Mouse (Mus musculus) liver, embryonic 12.5 days (tissue): ENCODE data around the gene Lst1. TPM values are rescaled to one million over a fixed set of nuclear protein-coding genes. Genes with fewer than 3 reads are reported as not detected.

Experiments
- ATAC-seq: fragments of 200-750 bp; cut with Nextera tagmentation; 2 replicates; pipeline ENCODE4 v1.8.0; 2017; ENCODE audit warnings: moderate number of reproducible peaks, mild to moderate bottlenecking, moderate library complexity
- H3K27ac ChIP-seq: fragments of 300-500 bp; sonication (generic); 2 replicates; pipeline ENCODE4 v1.5.1; 2016; ENCODE audit warnings: mild to moderate bottlenecking
- H3K27me3 ChIP-seq: fragments of 300-500 bp; sonication (generic); replicated peaks from 2 replicates; pipeline ENCODE4 v1.6.1; 2016; ENCODE audit warnings: mild to moderate bottlenecking, moderate library complexity
- H3K36me3 ChIP-seq: fragments of 300-500 bp; sonication (generic); 2 replicates; pipeline ENCODE4 v1.6.1; 2016; ENCODE audit warnings: mild to moderate bottlenecking, moderate library complexity
- H3K4me1 ChIP-seq: fragments of 300-500 bp; sonication (generic); 2 replicates; pipeline ENCODE4 v1.6.1; 2016
- H3K4me2 ChIP-seq: fragments of 300-500 bp; sonication (generic); 2 replicates; pipeline ENCODE4 v1.6.1; 2016; ENCODE audit warnings: mild to moderate bottlenecking, moderate library complexity
- H3K4me3 ChIP-seq: fragments of 300-500 bp; sonication (generic); 2 replicates; pipeline ENCODE4 v1.5.1; 2016; ENCODE audit warnings: mild to moderate bottlenecking, moderate library complexity
- H3K9ac ChIP-seq: fragments of 300-500 bp; sonication (generic); 2 replicates; pipeline ENCODE4 v1.6.1; 2016; ENCODE audit warnings: mild to moderate bottlenecking, moderate library complexity
- H3K9me3 ChIP-seq: fragments of 300-500 bp; sonication (generic); replicated peaks from 2 replicates; pipeline ENCODE4 v1.6.1; 2016; ENCODE audit warnings: mild to moderate bottlenecking, moderate library complexity
- WGBS: fragments of 180-500 bp; shearing (Covaris S2); methylation state at CpG from one replicate; pipeline ENCODE4 v1.1.7; 2016; ENCODE audit not compliant: insufficient replicate concordance; 5-methylcytosine and 5-hydroxymethylcytosine counted together
- polyA plus RNA-seq: library from polyadenylated mRNA; unstranded; fragments of >200 nt; fragmentation: Nextera tagmentation; extraction: Ambion mirVana; gene quantifications from 2 replicates; pipeline ENCODE4 v1.2.1, GENCODE M21; 2016

The Lst1 gene
- polyA plus RNA-seq, 1 experiment from 2014 or later = 23.7 TPM

DNA sequence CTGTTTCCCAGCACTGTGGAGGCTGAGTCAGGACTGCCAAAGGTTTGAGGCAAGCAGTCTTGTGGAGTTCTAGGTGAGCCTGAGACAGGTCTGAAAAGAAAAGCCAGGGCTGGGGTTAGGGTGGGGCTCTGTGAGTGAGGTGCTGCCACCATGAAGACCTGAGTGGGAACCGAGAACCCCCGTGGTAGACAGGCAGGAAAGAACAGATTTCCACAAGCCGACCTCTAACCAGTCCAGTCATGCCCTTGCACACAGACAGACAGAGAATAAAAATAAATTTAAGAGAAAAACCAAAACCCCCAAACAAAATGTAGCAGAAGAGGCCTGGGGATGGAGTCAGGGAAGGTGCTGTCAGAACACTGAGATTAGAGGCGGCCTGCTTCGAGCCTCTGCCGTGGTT, 12.9 kb downstream of the Lst1 start:
- Histone ChIP-seq H3K4me1 (peaks cover 4% of the 10 kb centered on the region; the same call in 1 of the 2 replicates), H3K9ac (no peak overlapping the region), H3K27ac (no peak overlapping the region), H3K27me3 (no peaks in the 10 kb centered on the region), H3K4me2 (no peak overlapping the region), H3K4me3 (no peak overlapping the region), H3K36me3 (no peaks in the 10 kb centered on the region), H3K9me3 (no peaks in the 10 kb centered on the region)
- ATAC-seq = no peak
- 67% methylated on average over 6 of the region's 6 CpGs for WGBS

GRCm38 (mm10) chr17:35174201-35174977, 13.8 kb downstream of the Lst1 start:
- no peak for ATAC-seq
- no peaks in the 10 kb centered on the region for H3K36me3 ChIP-seq
- no peak overlapping the region for H3K4me3 ChIP-seq
- no peak overlapping the region for H3K9ac ChIP-seq
- 53% methylated on average over 8 of the region's 8 CpGs for WGBS
- H3K27me3 ChIP-seq = no peaks in the 10 kb centered on the region
- H3K9me3 ChIP-seq = no peaks in the 10 kb centered on the region
- H3K27ac ChIP-seq = no peak overlapping the region
- H3K4me2 ChIP-seq = no peak overlapping the region
- H3K4me1 ChIP-seq = peaks cover 4% of the 10 kb centered on the region; the same call in 1 of the 2 replicates

DNA sequence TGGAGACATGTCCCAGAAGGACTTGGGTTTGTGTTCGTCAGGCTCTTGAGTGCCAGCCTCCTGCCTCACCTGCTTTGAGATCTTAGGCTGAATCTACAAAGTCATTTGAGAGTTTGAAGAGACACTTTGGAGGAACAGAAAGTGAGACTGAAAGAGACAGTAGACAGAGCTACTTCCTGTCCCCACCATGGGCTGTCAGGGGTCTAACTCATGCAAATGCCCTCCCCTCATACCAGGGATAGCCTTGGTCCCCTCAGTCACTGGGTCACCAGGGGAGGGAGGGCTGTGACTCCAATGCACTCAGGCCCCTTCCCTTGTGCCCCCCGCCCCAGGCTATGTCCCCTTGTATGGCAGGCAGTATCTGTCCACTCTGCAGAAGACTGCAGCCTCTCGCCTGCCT, 14.9 kb downstream of the Lst1 start:
- ATAC-seq = no peak
- peaks cover 4% of the 10 kb centered on the region; the same call in 1 of the 2 replicates for H3K4me1 ChIP-seq
- H3K9me3 ChIP-seq = no peaks in the 10 kb centered on the region
- H3K27ac ChIP-seq = no peak overlapping the region
- no peaks in the 10 kb centered on the region for H3K27me3 ChIP-seq
- H3K4me3 ChIP-seq = no peak overlapping the region
- no peak overlapping the region for H3K9ac ChIP-seq
- H3K4me2 ChIP-seq = no peak overlapping the region
- 52% methylated on average over 3 of the region's 3 CpGs for WGBS
- no peaks in the 10 kb centered on the region for H3K36me3 ChIP-seq

- Histone ChIP-seq H3K36me3 (no peaks in the 10 kb centered on the region), H3K4me2 (no peak overlapping the region), H3K27ac (no peak overlapping the region), H3K4me3 (no peak overlapping the region), H3K27me3 (no peaks in the 10 kb centered on the region), H3K9ac (no peak overlapping the region; the same call in 1 of the 2 replicates), H3K4me1 (peaks cover 4% of the 10 kb centered on the region; the same call in 1 of the 2 replicates), H3K9me3 (no peaks in the 10 kb centered on the region)
- 52% methylated on average over 11 of the region's 11 CpGs for WGBS
- no peak for ATAC-seq
These were observed 15.6 kb downstream of the Lst1 start for GRCm38 (mm10) chr17:35172445-35173234.

- H3K4me1 ChIP-seq = peaks cover 16% of the 10 kb centered on the region
- H3K27me3 ChIP-seq = no peaks in the 10 kb centered on the region
- ATAC-seq = no peak
- no peak overlapping the region for H3K4me3 ChIP-seq
- no peak overlapping the region for H3K4me2 ChIP-seq
- no peak overlapping the region for H3K9ac ChIP-seq
- no peaks in the 10 kb centered on the region for H3K9me3 ChIP-seq
- H3K36me3 ChIP-seq = no peaks in the 10 kb centered on the region
- H3K27ac ChIP-seq = no peak overlapping the region
- WGBS = 10% methylated on average over 4 of the region's 4 CpGs
These were observed 19.6 kb downstream of the Lst1 start for GRCm38 (mm10) chr17:35168541-35169207.

DNA sequence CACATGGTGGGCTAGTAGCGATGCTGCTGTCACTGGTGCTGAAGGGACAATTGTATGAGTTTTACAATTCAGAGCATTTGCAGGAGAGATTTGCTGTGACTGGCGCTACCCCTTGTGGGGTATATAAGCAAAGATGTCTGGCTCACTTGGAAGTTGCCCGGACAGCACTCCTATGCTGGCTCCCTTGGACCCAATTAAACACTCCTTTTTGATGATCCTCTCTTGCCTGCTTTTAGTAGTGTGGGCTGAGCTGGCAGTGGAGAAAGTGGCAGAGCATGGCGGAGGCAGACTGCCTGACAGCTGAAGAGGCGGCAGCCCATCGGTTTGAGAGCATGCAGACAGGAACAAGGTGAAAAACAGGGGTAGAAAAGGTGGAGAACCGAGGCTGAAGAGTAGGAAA, 20.4 kb downstream of the Lst1 start:
- Histone ChIP-seq H3K4me3 (no peak overlapping the region), H3K4me2 (no peak overlapping the region), H3K36me3 (peaks cover 1% of the 10 kb centered on the region), H3K27me3 (no peaks in the 10 kb centered on the region), H3K4me1 (peaks cover 21% of the 10 kb centered on the region), H3K9me3 (no peaks in the 10 kb centered on the region), H3K27ac (no peak overlapping the region), H3K9ac (no peak overlapping the region)
- 64% methylated on average over 7 of the region's 7 CpGs for WGBS
- no peak for ATAC-seq

- Histone ChIP-seq H3K27me3 (no peaks in the 10 kb centered on the region), H3K9me3 (no peaks in the 10 kb centered on the region), H3K27ac (peak overlapping the region; percentile 8; the same call in 1 of the 2 replicates), H3K4me2 (peak overlapping the region; percentile 78), H3K9ac (no peak overlapping the region; the same call in 1 of the 2 replicates), H3K36me3 (peaks cover 14% of the 10 kb centered on the region), H3K4me1 (peaks cover 34% of the 10 kb centered on the region), H3K4me3 (peak overlapping the region; percentile 96; the same call in 1 of the 2 replicates)
- ATAC-seq = no peak
- WGBS = 74% methylated on average over 8 of the region's 8 CpGs
These were observed 21.7 kb downstream of the Lst1 start for GRCm38 (mm10) chr17:35166352-35167035.

DNA sequence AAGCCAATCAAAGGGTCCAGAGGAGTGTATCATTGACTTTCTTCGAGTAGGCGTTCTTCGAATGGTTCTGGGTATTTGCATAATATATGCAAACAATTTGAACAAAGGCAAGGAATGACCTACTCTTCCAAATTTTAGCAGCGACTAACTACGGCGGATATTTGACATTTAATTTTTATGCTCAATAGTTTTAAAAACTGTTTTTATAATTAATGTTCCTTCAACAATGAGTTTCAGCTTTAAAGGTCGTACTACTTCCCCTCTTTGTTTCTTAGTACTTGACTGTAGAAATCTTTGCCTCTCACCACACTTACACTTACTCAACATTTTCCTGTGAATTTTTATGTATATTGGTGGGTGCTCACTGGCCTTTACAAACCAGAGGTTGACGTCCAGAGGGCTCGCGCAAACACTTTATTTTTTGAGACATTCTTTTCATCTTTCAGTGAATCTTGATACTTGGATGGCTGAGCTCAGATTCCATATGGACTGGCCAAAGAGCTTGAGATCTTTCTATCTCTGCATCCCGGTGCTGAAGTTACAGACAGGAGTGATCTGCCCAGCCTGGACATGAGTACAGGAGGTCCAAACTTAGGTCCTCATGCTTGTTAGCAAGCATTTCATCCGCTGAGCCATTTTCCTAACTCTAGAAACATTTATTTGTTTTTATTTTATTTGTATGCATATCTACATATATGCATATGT, 22.6 kb downstream of the Lst1 start:
- ATAC-seq = peak; percentile 80
- peaks cover 23% of the 10 kb centered on the region for H3K36me3 ChIP-seq
- peak overlapping the region; percentile 96 for H3K4me3 ChIP-seq
- H3K4me2 ChIP-seq = peak overlapping the region; percentile 78
- H3K9me3 ChIP-seq = no peaks in the 10 kb centered on the region
- peaks cover 39% of the 10 kb centered on the region for H3K4me1 ChIP-seq
- H3K27me3 ChIP-seq = no peaks in the 10 kb centered on the region
- 27% methylated on average over 12 of the region's 12 CpGs for WGBS
- peak overlapping the region; percentile 57 for H3K9ac ChIP-seq
- H3K27ac ChIP-seq = peak overlapping the region; percentile 95

DNA sequence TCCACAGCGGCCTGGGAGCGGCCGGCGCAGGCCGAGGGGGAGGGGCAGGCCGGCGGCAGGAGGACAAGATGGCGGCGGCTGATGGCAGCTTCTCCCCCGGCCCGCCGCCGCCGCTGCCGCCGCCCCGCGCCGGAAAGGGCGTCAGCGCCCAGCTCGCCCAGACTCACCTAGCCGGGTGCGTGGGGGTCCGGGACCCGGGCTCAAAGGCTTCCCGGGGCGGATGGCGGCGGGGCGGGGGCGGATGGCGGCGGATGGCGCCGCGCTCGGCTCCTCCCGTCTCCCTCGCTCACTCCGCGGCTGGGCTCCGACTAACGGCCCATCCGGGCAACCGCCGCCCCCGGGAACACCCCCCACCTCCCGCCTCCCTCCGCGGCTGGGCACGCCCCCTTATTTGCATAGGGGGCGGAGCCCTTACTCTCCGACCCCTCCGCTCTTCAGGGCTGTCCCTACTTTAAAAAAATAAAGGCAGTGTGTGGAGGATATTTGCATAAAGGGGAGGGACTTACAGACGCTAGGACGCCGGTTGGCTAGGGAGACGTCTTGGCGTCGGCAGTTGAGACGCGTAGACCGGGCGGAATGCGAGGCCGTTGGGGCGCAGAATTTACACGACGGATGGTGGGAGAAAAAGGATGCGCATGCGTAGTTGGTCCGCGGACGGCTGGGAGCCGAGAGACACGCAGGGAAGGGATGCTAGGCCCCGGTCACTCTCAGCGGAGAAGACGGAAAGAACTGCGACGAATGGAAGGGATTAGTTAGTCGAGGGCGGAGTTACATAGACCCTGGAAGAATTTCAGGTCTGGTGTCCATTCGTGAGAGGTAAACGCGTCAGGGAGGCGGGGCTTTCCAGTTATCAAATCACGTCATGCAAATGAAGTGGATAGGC, 23.4 kb downstream of the Lst1 start, which contains the start of gene Prrc2a:
TSS of gene Prrc2a (minus strand) at position 330 of the 883 bp plus-strand sequence.
- ATAC-seq = peak; percentile 96
- Histone ChIP-seq H3K4me1 (peaks cover 39% of the 10 kb centered on the region), H3K36me3 (peaks cover 31% of the 10 kb centered on the region), H3K27ac (peak within 1 kb of the TSS; percentile 95), H3K27me3 (no peaks in the 10 kb centered on the region), H3K4me2 (peak within 1 kb of the TSS; percentile 78), H3K4me3 (peak within 1 kb of the TSS; percentile 96), H3K9ac (peak within 1 kb of the TSS; percentile 99), H3K9me3 (no peaks in the 10 kb centered on the region)
- under 1% methylated on average over 89 of the region's 89 CpGs for WGBS

- peaks cover 37% of the 10 kb centered on the region for H3K36me3 ChIP-seq
- peaks cover 39% of the 10 kb centered on the region for H3K4me1 ChIP-seq
- H3K4me2 ChIP-seq = peak overlapping the region; percentile 78
- 1% methylated on average over 28 of the region's 28 CpGs for WGBS
- peak overlapping the region; percentile 96 for H3K4me3 ChIP-seq
- ATAC-seq = no peak
- peak overlapping the region; percentile 99 for H3K9ac ChIP-seq
- no peaks in the 10 kb centered on the region for H3K9me3 ChIP-seq
- H3K27ac ChIP-seq = peak overlapping the region; percentile 95
- H3K27me3 ChIP-seq = no peaks in the 10 kb centered on the region
These were observed 24.0 kb downstream of the Lst1 start for GRCm38 (mm10) chr17:35164218-35164567.
